Comparison of ENCODE assay signal across 18 mouse cellular contexts in the genomic region with DNA sequence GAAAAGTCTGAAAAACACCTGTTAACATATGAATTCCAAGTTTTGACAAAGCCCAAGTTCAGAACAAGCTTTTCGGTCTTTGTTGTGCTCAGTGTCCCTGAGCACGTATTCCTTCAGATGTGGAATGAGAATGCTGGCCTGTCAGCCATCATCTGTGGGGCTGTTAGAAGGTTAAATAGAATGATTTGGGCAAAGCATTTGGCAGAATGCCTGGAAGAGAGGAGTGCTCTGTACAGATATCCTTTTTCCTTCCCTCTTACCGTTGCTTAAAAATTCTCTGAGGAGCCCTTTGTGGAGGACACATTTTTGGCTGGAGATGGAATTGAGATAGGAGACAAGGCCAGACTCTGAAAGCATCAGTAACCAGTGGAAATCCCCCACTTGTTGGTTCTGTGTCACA. TPM values are rescaled to one million over a fixed set of nuclear protein-coding genes. Genes with fewer than 3 reads are reported as not detected.
A peak's percentile ranks its signal among the peaks of the same experiment; 100 is the strongest.
DNase-seq lines count a peak whose midpoint lies in the region; ATAC-seq lines count a peak whose summit lies in the region.
"Had no signal": no experiment of that assay in that cellular context is flagged by ENCODE, and none has a peak within 500 bp of the region (broad histone marks: within the 10 kb centered on the region; RNA-seq: fewer than 3 reads in every experiment).

No protein-coding gene starts in this region.

- H3K4me3 ChIP-seq in forebrain, embryonic 13.5 days, result no peak overlapping the region
- H3K4me3 ChIP-seq in forebrain, embryonic 10.5 days, result no peak overlapping the region
- H3K4me3 ChIP-seq: heart, embryonic 10.5 days; liver, embryonic 15.5 days; midbrain, embryonic 12.5 days; neural tube, embryonic 12.5 days had no signal

- no peak overlapping the region for H3K9ac ChIP-seq in forebrain, embryonic 13.5 days
- H3K9ac ChIP-seq: liver, embryonic 15.5 days; midbrain, embryonic 12.5 days; neural tube, embryonic 12.5 days had no signal

- H3K36me3 ChIP-seq in forebrain, embryonic 13.5 days (ENCODE audit: poor library complexity, severe bottlenecking), result no peaks in the 10 kb centered on the region
- H3K36me3 ChIP-seq in forebrain, embryonic 10.5 days (replicated peaks), result no peaks in the 10 kb centered on the region
- H3K36me3 ChIP-seq: heart, embryonic 10.5 days; liver, embryonic 15.5 days; midbrain, embryonic 12.5 days; neural tube, embryonic 12.5 days had no signal

- peak; percentile 62; the same call in 1 of the 2 replicates for ATAC-seq in forebrain, embryonic 13.5 days

- 37% methylated on average over 3 of the region's 3 CpGs for WGBS in forebrain, embryonic 13.5 days
- WGBS in forebrain, embryonic 10.5 days, result 87% methylated on average over 3 of the region's 3 CpGs

- no peak overlapping the region for H3K4me2 ChIP-seq in forebrain, embryonic 13.5 days
- H3K4me2 ChIP-seq: liver, embryonic 15.5 days; midbrain, embryonic 12.5 days; neural tube, embryonic 12.5 days had no signal

- no peaks in the 10 kb centered on the region for H3K4me1 ChIP-seq in forebrain, embryonic 13.5 days
- H3K4me1 ChIP-seq in forebrain, embryonic 10.5 days, result 0 out of 2 replicates have a peak, but pooled peaks cover 4% of the 10 kb centered on the region
- H3K4me1 ChIP-seq: heart, embryonic 10.5 days; liver, embryonic 15.5 days; midbrain, embryonic 12.5 days; neural tube, embryonic 12.5 days had no signal

- H3K27ac ChIP-seq in forebrain, embryonic 13.5 days, result no peak overlapping the region
- no peak overlapping the region for H3K27ac ChIP-seq in forebrain, embryonic 10.5 days
- H3K27ac ChIP-seq: heart, embryonic 10.5 days; liver, embryonic 15.5 days; midbrain, embryonic 12.5 days; neural tube, embryonic 12.5 days had no signal

- no peaks in the 10 kb centered on the region for H3K27me3 ChIP-seq in forebrain, embryonic 13.5 days
- no peaks in the 10 kb centered on the region for H3K27me3 ChIP-seq in forebrain, embryonic 10.5 days (ENCODE audit: poor library complexity, severe bottlenecking)
- H3K27me3 ChIP-seq: liver, embryonic 15.5 days; midbrain, embryonic 12.5 days; neural tube, embryonic 12.5 days had no signal

- DNase-seq in forebrain, embryonic 10.5 days (ENCODE audit: extremely low spot score, low spot score), result no peak
- DNase-seq in kidney, adult 9 months, result peak; percentile 73
- no peak for DNase-seq in kidney, postnatal 4 days
- DNase-seq in Muller cell, postnatal 12 days (ENCODE audit: inconsistent ontology term), result peak; percentile 61
- peak; percentile 15 to 56 for DNase-seq in adrenal gland, postnatal 36 days
- DNase-seq in right cerebral cortex, postnatal 14 days, result no peak
- no peak for DNase-seq in spleen, postnatal 10 days (ENCODE audit: low spot score in 2 of 2)
- DNase-seq: cerebellum, postnatal 14 days; gastrocnemius, postnatal 25 days; heart, postnatal 36 days; layer of hippocampus, adult 9-11 months; thymus, adult 2 months had no signal

- H3K9me3 ChIP-seq in forebrain, embryonic 13.5 days (replicated peaks), result no peaks in the 10 kb centered on the region
- no peaks in the 10 kb centered on the region for H3K9me3 ChIP-seq in forebrain, embryonic 10.5 days
- H3K9me3 ChIP-seq: heart, embryonic 10.5 days; liver, embryonic 15.5 days; midbrain, embryonic 12.5 days; neural tube, embryonic 12.5 days had no signal

RNA-seq across cellular contexts. Expression of a gene that starts 2.6 kb away (rescaled TPM):
- 0.10 and 0.11 TPM in 2 replicates for polyA plus RNA-seq in forebrain, embryonic 13.5 days (2015; fragmentation: Nextera tagmentation; extraction: Ambion mirVana)
- 0.05 and 0.20 TPM in 2 replicates for polyA plus RNA-seq in forebrain, embryonic 10.5 days (2016; fragmentation: Nextera tagmentation; extraction: Ambion mirVana)
- total RNA-seq in adrenal gland, postnatal 36 days (2021), result under 1 TPM; 0.10 TPM
- total RNA-seq: gastrocnemius, postnatal 25 days had no signal
- polyA plus RNA-seq: C2C12; heart, embryonic 10.5 days had no signal

Comparison
In these comparisons a context has a peak if more than half of its experiments do, and no peak if none do; other contexts are left out.
1. DNase-seq: peak in kidney, adult 9 months (single experiment), Muller cell, postnatal 12 days (single experiment) and adrenal gland, postnatal 36 days (2 of 2); none in forebrain, embryonic 10.5 days (single experiment), kidney, postnatal 4 days (0 of 2), right cerebral cortex, postnatal 14 days (single experiment) and spleen, postnatal 10 days (0 of 2).